Mouse (Mus musculus): ENCODE data around the gene Atf6b. TPM values are rescaled to one million over a fixed set of nuclear protein-coding genes. Genes with fewer than 3 reads are reported as not detected.

Atf6b gene
- total and polyA plus RNA-seq, 3 experiments, result 18.9 to 59.6 (median 34.3) TPM

DNA sequence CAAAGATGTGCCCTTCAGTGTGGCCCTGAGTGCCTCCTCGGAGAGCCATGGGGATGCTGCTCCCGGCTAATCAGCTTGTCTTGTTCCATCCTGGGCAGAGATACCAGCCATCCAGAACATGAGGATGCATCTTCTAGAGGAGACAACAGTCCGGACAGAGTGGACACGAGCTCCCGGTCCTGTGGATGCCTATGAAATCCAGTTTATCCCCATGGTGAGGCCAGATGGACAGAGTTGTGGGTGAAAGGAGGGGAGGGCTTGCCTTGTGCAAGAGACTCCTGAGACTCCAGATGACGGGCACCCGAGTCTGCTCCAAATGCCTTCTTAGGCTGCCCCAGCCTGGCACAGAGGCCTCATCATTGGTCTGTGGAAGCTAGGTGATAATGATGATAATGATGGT lies 26.2 kb downstream of the Atf6b start:
- in situ Hi-C loops (cut with MboI; ENCODE audit: low pct_ligation_motif_present, low pct_unique_long_range_greater_than_20kb, low sequenced_read_pairs) (no loop called here), dilution Hi-C loops (cut with MboI; ENCODE audit: extremely low pct_ligation_motif_present, extremely low pct_unique_long_range_greater_than_20kb, low sequenced_read_pairs) (no loop called here)
- Histone ChIP-seq H3K9ac (ENCODE audit: insufficient read depth, low read depth) (no peak overlapping the region), H3K9me3 (replicated peaks; ENCODE audit: low read length) (peaks cover 14% of the 10 kb centered on the region), H3K4me2 (ENCODE audit: insufficient read depth, low read depth, poor library complexity, severe bottlenecking) (no peak overlapping the region), H3K36me3 (replicated peaks in 1 of 2; ENCODE audit: control insufficient read depth in 1 of 2, insufficient read depth in 1 of 2, low read length in 1 of 2) (no peaks in the 10 kb centered on the region), H3K27ac (ENCODE audit: insufficient read depth, low read depth) (no peak overlapping the region), H3K79me2 (replicated peaks; ENCODE audit: control insufficient read depth, extremely low read depth, insufficient read depth, poor library complexity, severe bottlenecking) (no peaks in the 10 kb centered on the region), H3K27me3 (replicated peaks) (peaks cover 66% of the 10 kb centered on the region), H3K4me1 (ENCODE audit: control insufficient read depth in 1 of 2, insufficient read depth in 2 of 2) (no peaks in the 10 kb centered on the region), H3K4me3 (replicated peaks in 1 of 3; ENCODE audit: low read depth in 2 of 3, low read length in 2 of 3, poor library complexity in 1 of 3) (no peak overlapping the region)
- TF ChIP-seq MXI1 (IDR thresholded peaks at IDR 0.05; ENCODE audit: low read depth, low read length), result no peak
- TF ChIP-seq CTCF (conservative IDR thresholded peaks at IDR 0.05 in 1 of 2, IDR thresholded peaks at IDR 0.05 in 1 of 2; ENCODE audit: low read depth in 2 of 2, low read length in 2 of 2), result no peak
- no peak for TF ChIP-seq POLR2A (IDR thresholded peaks at IDR 0.05; ENCODE audit: low read depth, low read length)
- no peak for TF ChIP-seq ETS1 (conservative IDR thresholded peaks at IDR 0.05; ENCODE audit: low read depth, low read length)
- TF ChIP-seq ZC3H11A (IDR thresholded peaks at IDR 0.05; ENCODE audit: low read depth, low read length), result no peak
- no peak for TF ChIP-seq RAD21 (IDR thresholded peaks at IDR 0.05; ENCODE audit: low read depth, low read length)
- no peak for TF ChIP-seq JUND (conservative IDR thresholded peaks at IDR 0.05; ENCODE audit: low read depth, low read length)
- no peak for TF ChIP-seq IRF4 (IDR thresholded peaks at IDR 0.05; ENCODE audit: low read depth, low read length)
- TF ChIP-seq MAZ (IDR thresholded peaks at IDR 0.05; ENCODE audit: low read depth, low read length), result no peak
- TF ChIP-seq GABPA (IDR thresholded peaks at IDR 0.05; ENCODE audit: insufficient replicate concordance, low read depth, low read length), result no peak
- no peak for TF ChIP-seq SMC3 (IDR thresholded peaks at IDR 0.05; ENCODE audit: low read depth, low read length)
- no peak for TF ChIP-seq ZKSCAN1 (IDR thresholded peaks at IDR 0.05; ENCODE audit: borderline replicate concordance, low read depth, low read length)
- TF ChIP-seq MAX (IDR thresholded peaks at IDR 0.05; ENCODE audit: low read length), result no peak
- no peak for DNase-seq (ENCODE audit: extremely low read depth)

DNA sequence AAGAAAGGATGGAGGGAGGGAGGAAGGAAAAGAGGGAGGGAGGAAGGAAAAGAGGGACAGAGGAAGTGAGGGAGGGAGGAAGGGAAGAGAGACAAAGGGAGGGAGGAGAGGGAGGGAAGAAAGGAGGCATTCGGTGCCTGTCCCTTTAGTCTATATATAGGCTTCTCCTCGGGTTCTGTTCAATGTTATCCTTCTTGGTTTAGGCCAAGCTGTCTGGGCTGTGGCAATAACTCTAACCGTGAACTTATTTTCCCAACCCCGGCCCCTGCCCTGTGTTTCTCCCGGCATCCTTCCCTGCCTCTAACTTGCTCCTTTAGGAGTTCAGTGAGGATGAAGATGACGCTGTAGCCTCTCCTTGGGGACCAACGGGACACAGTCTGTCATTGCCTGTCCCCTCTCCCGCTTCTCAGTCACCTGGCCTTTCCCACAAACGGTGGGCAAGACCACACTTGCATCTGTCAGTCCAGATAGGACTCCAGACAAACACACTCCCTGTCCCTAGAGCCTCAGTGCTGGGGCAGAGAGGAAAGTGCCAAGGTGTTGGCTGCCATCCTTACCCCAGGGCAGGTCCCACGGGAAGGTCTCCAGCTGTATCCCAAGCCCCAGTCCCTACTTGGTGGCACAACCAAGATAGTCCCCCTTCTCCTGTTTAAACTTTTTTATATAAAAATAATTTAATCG lies 27.7 kb downstream of the Atf6b start:
- peaks cover 14% of the 10 kb centered on the region for H3K9me3 ChIP-seq (replicated peaks; ENCODE audit: low read length)
- in situ Hi-C loops (cut with MboI; ENCODE audit: low pct_ligation_motif_present, low pct_unique_long_range_greater_than_20kb, low sequenced_read_pairs) (no loop called here), dilution Hi-C loops (cut with MboI; ENCODE audit: extremely low pct_ligation_motif_present, extremely low pct_unique_long_range_greater_than_20kb, low sequenced_read_pairs) (no loop called here)
- no peak for DNase-seq (ENCODE audit: extremely low read depth)
- no peak overlapping the region for H3K27ac ChIP-seq (ENCODE audit: insufficient read depth, low read depth)
- H3K36me3 ChIP-seq (replicated peaks in 1 of 2; ENCODE audit: control insufficient read depth in 1 of 2, insufficient read depth in 1 of 2, low read length in 1 of 2), result no peaks in the 10 kb centered on the region
- TF ChIP-seq UBTF (IDR thresholded peaks at IDR 0.05; ENCODE audit: low read depth, low read length) (no peak), KAT2A (IDR thresholded peaks at IDR 0.05; ENCODE audit: insufficient replicate concordance, low read length) (no peak), MYC (IDR thresholded peaks at IDR 0.05; ENCODE audit: low read depth, low read length) (no peak)
- peaks cover 78% of the 10 kb centered on the region for H3K27me3 ChIP-seq (replicated peaks)
- no peaks in the 10 kb centered on the region for H3K4me1 ChIP-seq (ENCODE audit: control insufficient read depth in 1 of 2, insufficient read depth in 2 of 2)
- no peaks in the 10 kb centered on the region for H3K79me2 ChIP-seq (replicated peaks; ENCODE audit: control insufficient read depth, extremely low read depth, insufficient read depth, poor library complexity, severe bottlenecking)
- H3K4me3 ChIP-seq (replicated peaks in 1 of 3; ENCODE audit: low read depth in 2 of 3, low read length in 2 of 3, poor library complexity in 1 of 3), result no peak overlapping the region
- no peak overlapping the region for H3K9ac ChIP-seq (ENCODE audit: insufficient read depth, low read depth)
- H3K4me2 ChIP-seq (ENCODE audit: insufficient read depth, low read depth, poor library complexity, severe bottlenecking), result no peak overlapping the region

Data from CH12.LX (cell line).